Mouse (Mus musculus) midbrain, postnatal 0 days (tissue): ENCODE measurements at regions not wholly inside any gene's neighbourhood (a gene's known extent, or its start where the extent isn't known, plus 50 kb on each side); places are given as distances from the start of the nearest gene placed in this dataset.

Experiments used
- ATAC-seq: fragments of 200-750 bp; cut with Nextera tagmentation; 2 replicates; pipeline ENCODE4 v1.8.0; 2017; ENCODE audit warnings: moderate number of reproducible peaks, mild to moderate bottlenecking, moderate TSS enrichment, moderate library complexity; ENCODE audit not compliant: low FRiP score
- DNase-seq: peaks from one replicate; pipeline ENCODE4 v3.0.0-alpha.2; 2015; ENCODE audit warnings: low spot score
- H3K27ac ChIP-seq: fragments of 300-500 bp; sonication (generic); 2 replicates; pipeline ENCODE4 v1.5.1; 2014; ENCODE audit warnings: low read depth, mild to moderate bottlenecking, low read length, mixed read lengths
- H3K27me3 ChIP-seq: fragments of 300-500 bp; sonication (generic); 2 replicates; pipeline ENCODE4 v1.6.1; 2014; ENCODE audit warnings: low read length, control low read depth, mixed read lengths; ENCODE audit not compliant: insufficient read depth
- H3K36me3 ChIP-seq: fragments of 300-500 bp; sonication (generic); 2 replicates; pipeline ENCODE4 v1.6.1; 2014; ENCODE audit warnings: low read length, control low read depth, mixed read lengths; ENCODE audit not compliant: insufficient read depth
- H3K4me1 ChIP-seq: fragments of 300-500 bp; sonication (generic); 2 replicates; pipeline ENCODE4 v1.6.1; 2014; ENCODE audit warnings: mild to moderate bottlenecking, control low read depth, antibody characterized with exemption, low read length, mixed read lengths; ENCODE audit not compliant: insufficient read depth
- H3K4me2 ChIP-seq: fragments of 300-500 bp; sonication (generic); 2 replicates; pipeline ENCODE4 v1.6.1; 2014; ENCODE audit warnings: low read depth, mild to moderate bottlenecking, low read length, mixed read lengths; ENCODE audit not compliant: poor library complexity, severe bottlenecking
- H3K4me3 ChIP-seq: fragments of 300-500 bp; sonication (generic); 2 replicates; pipeline ENCODE4 v1.5.1; 2014; ENCODE audit warnings: low read depth, mild to moderate bottlenecking, low read length, moderate library complexity
- H3K9ac ChIP-seq: fragments of 300-500 bp; sonication (generic); replicated peaks from 2 replicates; pipeline ENCODE4 v1.6.1; 2014; ENCODE audit warnings: mild to moderate bottlenecking, low read length, moderate library complexity, mixed read lengths; ENCODE audit not compliant: poor library complexity, severe bottlenecking
- H3K9me3 ChIP-seq: fragments of 300-500 bp; sonication (generic); 2 replicates; pipeline ENCODE4 v1.6.1; 2016; ENCODE audit warnings: low read length, control low read depth
- CTCF ChIP-seq: IDR thresholded peaks from 2 replicates; pipeline ENCODE4 v1.5.1; 2016; ENCODE audit warnings: antibody characterized with exemption, mild to moderate bottlenecking
- WGBS: fragments of 180-500 bp; shearing (Covaris S2); extraction: QIAGEN DNeasy Blood & Tissue Kit; methylation state at CpG from one replicate; pipeline ENCODE4 v1.1.7; 2014; 5-methylcytosine and 5-hydroxymethylcytosine counted together

DNA sequence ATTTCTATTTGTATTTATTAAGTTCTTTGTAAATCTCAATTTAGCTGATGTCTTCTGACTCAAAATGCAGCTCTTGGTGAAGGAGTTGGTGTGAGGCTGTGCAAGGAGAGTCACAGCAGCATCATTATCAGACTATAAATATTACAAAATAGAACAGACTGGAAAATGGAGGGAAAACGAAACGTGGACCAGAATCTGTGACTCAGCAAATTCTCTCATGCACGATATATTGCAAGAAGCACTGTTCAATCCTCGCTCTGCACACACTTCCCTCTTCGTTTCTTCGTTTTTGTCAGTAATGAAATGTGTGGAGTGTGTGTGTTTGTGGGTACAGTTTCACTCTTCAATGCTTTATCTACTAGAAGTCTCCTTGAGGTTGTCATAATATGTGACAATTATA is 215.5 kb downstream of the Ktn1 start:
- Histone ChIP-seq H3K4me1 (no peaks in the 10 kb centered on the region), H3K27ac (no peak overlapping the region), H3K27me3 (no peaks in the 10 kb centered on the region), H3K4me3 (no peak overlapping the region), H3K9ac (no peak overlapping the region), H3K4me2 (no peak overlapping the region), H3K9me3 (no peaks in the 10 kb centered on the region), H3K36me3 (no peaks in the 10 kb centered on the region)
- ATAC-seq (no peak), DNase-seq (peak; percentile 6)
- no peak for TF ChIP-seq CTCF
- WGBS = 66% methylated on average over 6 of the region's 6 CpGs

- no peak overlapping the region for H3K4me2 ChIP-seq
- no peak overlapping the region for H3K9ac ChIP-seq
- no peak overlapping the region for H3K4me3 ChIP-seq
- H3K36me3 ChIP-seq = no peaks in the 10 kb centered on the region
- H3K4me1 ChIP-seq = no peaks in the 10 kb centered on the region
- TF ChIP-seq CTCF = no peak
- no peak overlapping the region for H3K27ac ChIP-seq
- ATAC-seq (no peak), DNase-seq (no peak)
- H3K27me3 ChIP-seq = no peaks in the 10 kb centered on the region
- 86% methylated on average over 2 of the region's 2 CpGs for WGBS
- no peaks in the 10 kb centered on the region for H3K9me3 ChIP-seq
These were observed 218.8 kb downstream of the Ktn1 start for GRCm38 (mm10) chr14:47867017-47867416.

- Histone ChIP-seq H3K4me3 (no peak overlapping the region), H3K9ac (no peak overlapping the region), H3K27me3 (no peaks in the 10 kb centered on the region), H3K4me2 (no peak overlapping the region), H3K4me1 (no peaks in the 10 kb centered on the region), H3K36me3 (no peaks in the 10 kb centered on the region), H3K9me3 (no peaks in the 10 kb centered on the region), H3K27ac (no peak overlapping the region)
- ATAC-seq (no peak), DNase-seq (no peak)
- 86% methylated on average over 3 of the region's 3 CpGs for WGBS
- TF ChIP-seq CTCF = no peak
These were observed 220.1 kb downstream of the Ktn1 start for GRCm38 (mm10) chr14:47868258-47868780.

DNA sequence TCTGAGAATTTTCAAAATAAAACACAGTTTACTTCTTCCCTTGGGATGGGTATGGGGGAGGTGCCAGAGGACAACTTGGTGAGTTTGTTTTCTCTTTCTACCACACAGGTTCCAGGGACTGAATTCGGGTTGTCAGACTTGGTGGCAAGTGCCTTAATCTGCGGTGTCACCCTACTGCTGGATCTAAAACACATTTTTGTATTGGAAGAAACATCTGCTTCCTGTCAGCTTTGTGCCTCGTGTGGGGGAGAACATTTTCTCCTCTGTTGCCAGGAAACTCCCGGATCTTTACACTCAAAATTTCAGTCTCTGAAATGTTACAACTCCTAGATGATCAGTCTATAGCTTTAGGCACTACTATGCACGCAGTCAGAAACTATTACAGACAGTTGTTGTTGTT is 228.3 kb downstream of the Ktn1 start:
- no peak for ATAC-seq
- no peaks in the 10 kb centered on the region for H3K27me3 ChIP-seq
- TF ChIP-seq CTCF = no peak
- 68% methylated on average over 5 of the region's 5 CpGs for WGBS
- H3K4me2 ChIP-seq = no peak overlapping the region
- no peak overlapping the region for H3K9ac ChIP-seq
- H3K9me3 ChIP-seq = no peaks in the 10 kb centered on the region
- H3K27ac ChIP-seq = no peak overlapping the region
- H3K4me1 ChIP-seq = no peaks in the 10 kb centered on the region
- DNase-seq = no peak
- no peak overlapping the region for H3K4me3 ChIP-seq
- no peaks in the 10 kb centered on the region for H3K36me3 ChIP-seq

GRCm38 (mm10) chr14:47877167-47877566 is 228.9 kb downstream of the Ktn1 start:
- Histone ChIP-seq H3K27ac (no peak overlapping the region), H3K9me3 (no peaks in the 10 kb centered on the region), H3K36me3 (no peaks in the 10 kb centered on the region), H3K4me3 (no peak overlapping the region), H3K4me1 (no peaks in the 10 kb centered on the region), H3K9ac (no peak overlapping the region), H3K4me2 (no peak overlapping the region), H3K27me3 (no peaks in the 10 kb centered on the region)
- ATAC-seq = no peak
- WGBS = 95% methylated on average over 3 of the region's 3 CpGs
- TF ChIP-seq CTCF = no peak
- DNase-seq = no peak

- H3K4me1 ChIP-seq = no peaks in the 10 kb centered on the region
- no peak overlapping the region for H3K9ac ChIP-seq
- ATAC-seq (no peak), DNase-seq (no peak)
- H3K4me2 ChIP-seq = no peak overlapping the region
- H3K4me3 ChIP-seq = no peak overlapping the region
- H3K36me3 ChIP-seq = no peaks in the 10 kb centered on the region
- TF ChIP-seq CTCF = no peak
- no peak overlapping the region for H3K27ac ChIP-seq
- H3K9me3 ChIP-seq = no peaks in the 10 kb centered on the region
- no peaks in the 10 kb centered on the region for H3K27me3 ChIP-seq
- 94% methylated on average over 5 of the region's 5 CpGs for WGBS
These were observed 229.7 kb downstream of the Ktn1 start for GRCm38 (mm10) chr14:47877771-47878443.
